Mouse (Mus musculus): ENCODE measurements at regions not wholly inside any gene's neighbourhood (a gene's known extent, or its start where the extent isn't known, plus 50 kb on each side); places are given as distances from the start of the nearest gene placed in this dataset.

DNA sequence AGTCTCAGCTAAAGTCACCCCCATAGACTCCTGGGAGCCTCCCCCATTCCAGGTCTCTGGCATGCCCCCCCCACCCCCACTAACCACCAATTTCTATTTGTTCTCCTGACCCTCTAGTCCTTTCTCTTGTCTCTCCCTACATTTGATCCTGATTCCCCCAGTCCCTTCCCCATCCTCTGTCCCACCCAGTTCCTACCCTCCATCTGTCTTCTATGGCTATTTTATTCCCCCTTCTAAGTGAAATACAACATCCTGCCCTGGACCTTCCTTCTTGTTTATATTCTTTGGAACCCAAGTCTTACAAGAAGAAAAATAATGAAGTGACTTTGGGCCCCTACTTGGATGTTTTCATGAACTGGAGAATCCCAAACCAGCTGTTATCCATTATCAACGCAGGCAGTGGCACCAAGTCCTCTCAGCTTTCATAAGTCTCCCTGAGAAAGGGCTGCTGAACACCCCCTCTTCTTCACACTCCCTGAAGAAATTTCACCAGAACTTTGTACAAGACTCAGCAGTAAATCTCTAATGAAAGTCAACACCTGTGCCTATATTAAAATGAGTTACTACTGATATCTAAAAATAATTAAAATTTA lies 108.1 kb upstream of the Ercc4 start:
- TF ChIP-seq POLR2A (IDR thresholded peaks at IDR 0.05; ENCODE audit: low read depth, low read length) (no peak), CTCF (conservative IDR thresholded peaks at IDR 0.05; ENCODE audit: insufficient read depth, insufficient read length, low read depth, low read length) (no peak)
